Mouse (Mus musculus) layer of hippocampus, postnatal 36 days (tissue): ENCODE measurements at regions not wholly inside any gene's neighbourhood (a gene's known extent, or its start where the extent isn't known, plus 50 kb on each side); places are given as distances from the start of the nearest gene placed in this dataset.

Experiments
- DNase-seq, 2 experiments: peaks; one replicate each; pipeline ENCODE4 v3.0.0; 2022

- no peak for DNase-seq
Observed at GRCm38 (mm10) chr8:90502879-90503278, 154.7 kb upstream of the Tox3 start.

GRCm38 (mm10) chr8:90499315-90499714 is 151.2 kb upstream of the Tox3 start:
- DNase-seq: no peak

DNA sequence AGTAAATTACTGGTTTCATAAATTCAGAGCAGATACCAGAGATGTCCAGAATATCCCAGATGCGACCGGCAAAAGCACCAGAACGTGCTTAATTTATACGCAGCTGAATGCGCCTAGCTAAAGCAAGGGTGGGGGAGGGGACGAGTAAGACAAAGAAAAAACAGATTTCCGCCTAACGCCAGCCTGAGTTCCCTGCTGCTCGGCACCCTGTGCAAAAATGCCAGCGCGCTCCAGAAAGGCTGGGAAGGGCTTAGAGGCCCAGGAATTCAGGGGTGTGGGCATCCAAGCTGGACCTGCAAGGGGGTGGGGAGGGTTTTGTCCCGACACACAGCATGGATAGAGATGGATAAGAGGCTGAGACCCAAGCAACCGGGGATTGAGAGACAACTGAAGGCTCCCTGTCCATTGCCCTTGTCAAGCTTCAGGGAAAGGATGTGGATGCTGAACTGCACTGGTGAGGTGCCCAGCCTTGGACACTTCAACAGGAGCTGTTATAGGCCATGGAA is 148.6 kb upstream of the Tox3 start:
- peak; percentile 42 to 57 for DNase-seq

- DNase-seq: no peak
Observed at GRCm38 (mm10) chr8:90495943-90496371, 147.8 kb upstream of the Tox3 start.

DNA sequence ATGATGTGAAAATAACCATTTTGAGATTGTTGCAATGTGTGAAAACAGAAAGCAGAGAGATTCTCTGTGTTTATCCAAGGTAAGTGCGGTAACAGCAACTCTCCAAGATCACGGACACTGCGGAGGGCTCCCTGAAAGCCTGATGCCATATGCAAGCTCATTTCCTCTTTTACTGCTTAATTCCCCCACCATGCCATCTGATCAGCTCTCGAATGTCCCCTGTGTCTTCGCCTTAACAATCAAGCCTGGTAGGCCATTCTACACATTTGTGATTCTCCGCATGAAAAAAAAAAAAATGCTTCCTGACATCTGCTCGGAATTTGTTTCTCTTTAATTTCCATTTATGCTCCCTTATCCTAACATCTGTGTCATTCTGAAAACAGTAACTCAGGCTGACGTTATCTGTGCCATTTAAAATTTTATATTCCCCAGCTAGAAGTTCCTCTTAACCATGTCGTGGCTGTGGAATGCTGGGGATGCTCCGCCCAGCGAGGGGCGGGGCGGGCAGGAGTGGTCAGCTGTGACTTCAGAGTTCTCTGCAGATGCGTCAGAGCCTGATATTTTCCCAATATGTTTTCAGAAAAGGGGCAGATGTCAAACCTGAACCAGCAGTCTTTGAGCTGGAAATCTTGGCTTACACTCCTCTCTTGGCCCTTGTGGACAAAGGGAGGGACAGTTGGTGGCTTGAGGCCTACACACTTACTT is 144.5 kb upstream of the Tox3 start:
- DNase-seq: no peak

DNA sequence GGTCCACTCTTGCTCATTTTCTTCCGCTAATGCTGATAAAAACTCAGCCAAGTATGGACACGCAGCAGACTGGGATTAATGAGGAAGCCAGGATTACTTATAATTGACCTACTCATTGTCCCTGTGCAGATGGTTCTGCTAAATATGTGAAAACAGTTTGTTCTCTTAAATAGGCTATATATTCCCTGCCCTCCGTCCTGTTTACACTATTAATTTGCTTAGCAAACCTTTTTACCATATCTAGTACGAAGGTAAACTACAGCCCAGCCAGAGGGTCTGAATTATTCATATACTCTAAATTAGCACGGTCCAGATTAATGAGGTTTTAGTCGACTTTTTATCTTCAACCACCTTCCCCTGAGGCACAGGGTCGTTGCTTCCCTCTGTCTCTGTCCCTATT is 143.5 kb upstream of the Tox3 start:
- DNase-seq: no peak

- no peak for DNase-seq
Observed at GRCm38 (mm10) chr8:90490734-90491441, 142.7 kb upstream of the Tox3 start.

DNA sequence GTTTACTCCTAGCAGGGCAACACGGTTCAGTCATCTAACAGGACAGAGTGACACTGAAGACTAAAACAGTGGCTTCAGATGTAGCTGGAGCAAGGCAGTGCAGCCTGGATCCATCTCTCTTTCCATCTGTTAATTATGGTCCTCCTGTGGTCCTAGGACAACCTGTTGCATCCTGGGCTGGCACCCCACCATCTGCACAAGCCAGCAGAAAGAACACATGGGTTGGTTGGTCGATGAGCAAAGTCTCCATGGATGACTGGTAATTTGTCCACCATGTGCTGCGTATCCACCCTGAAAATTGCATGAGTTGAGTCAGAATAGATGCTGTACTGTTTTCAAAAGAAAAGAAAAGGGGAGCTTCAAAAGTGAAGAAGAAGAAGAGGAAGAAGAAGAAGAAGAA is 138.4 kb upstream of the Tox3 start:
- DNase-seq: no peak

- DNase-seq: no peak
Observed at GRCm38 (mm10) chr8:90478149-90478548, 130.0 kb upstream of the Tox3 start.

- no peak for DNase-seq
Observed at GRCm38 (mm10) chr8:90474066-90474465, 125.9 kb upstream of the Tox3 start.

DNA sequence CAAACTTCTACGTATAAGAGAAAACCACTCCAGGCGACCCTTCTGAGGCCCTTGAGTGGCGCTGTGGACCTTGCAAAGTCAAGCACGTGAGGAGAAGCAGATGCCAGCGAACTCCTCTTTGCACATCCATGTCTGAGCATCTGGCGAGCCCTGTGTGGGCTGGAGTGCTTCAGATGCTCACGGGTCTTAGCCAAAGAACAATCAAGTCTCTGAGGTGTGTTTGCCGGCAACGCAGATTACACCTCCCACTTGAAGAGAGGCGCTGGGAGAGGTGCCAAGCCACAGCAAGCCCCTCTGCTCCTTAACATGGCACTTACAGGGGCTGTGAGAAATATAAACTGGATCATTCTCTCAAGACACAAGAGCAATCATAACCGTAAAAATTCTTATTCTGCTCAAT is 122.7 kb upstream of the Tox3 start:
- no peak for DNase-seq

DNA sequence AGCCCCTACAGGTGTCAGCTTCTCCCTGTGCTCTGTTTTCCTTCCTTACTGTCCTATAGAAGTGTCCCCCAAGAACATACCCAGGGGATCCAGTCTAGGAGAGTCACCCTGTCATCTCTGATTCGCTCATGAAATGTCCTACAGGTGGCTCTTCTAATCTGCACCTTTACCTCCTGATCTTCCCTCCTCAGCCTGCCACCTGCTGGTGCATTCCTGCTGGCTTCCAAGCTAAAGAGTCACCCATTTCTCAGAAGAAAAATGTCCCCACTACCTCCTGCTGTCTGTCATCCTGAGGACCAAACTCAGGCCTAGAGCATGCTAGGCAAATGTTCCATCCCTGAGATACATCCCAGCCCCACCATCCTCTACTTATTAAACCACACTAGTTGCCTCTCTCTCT is 115.6 kb upstream of the Tox3 start:
- DNase-seq: no peak

DNA sequence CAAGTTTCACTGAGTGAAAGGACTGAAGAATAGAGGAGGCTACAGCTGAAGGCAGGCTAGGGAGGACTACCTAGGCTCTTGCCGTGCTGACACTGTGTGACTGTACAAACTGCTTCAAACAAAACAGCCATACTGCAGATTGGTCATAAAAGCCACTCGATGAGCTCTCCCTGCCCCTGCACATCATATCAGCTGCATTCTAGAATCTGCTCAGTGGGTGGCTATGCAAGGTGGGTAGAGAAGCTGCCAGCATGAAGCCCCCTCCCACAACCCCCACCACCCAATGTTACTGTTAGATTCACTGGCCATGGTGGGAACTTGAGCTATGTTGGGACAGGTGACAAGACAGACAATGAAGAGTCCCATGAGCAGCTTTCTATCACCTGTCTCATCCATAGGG is 107.2 kb upstream of the Tox3 start:
- DNase-seq: no peak

DNA sequence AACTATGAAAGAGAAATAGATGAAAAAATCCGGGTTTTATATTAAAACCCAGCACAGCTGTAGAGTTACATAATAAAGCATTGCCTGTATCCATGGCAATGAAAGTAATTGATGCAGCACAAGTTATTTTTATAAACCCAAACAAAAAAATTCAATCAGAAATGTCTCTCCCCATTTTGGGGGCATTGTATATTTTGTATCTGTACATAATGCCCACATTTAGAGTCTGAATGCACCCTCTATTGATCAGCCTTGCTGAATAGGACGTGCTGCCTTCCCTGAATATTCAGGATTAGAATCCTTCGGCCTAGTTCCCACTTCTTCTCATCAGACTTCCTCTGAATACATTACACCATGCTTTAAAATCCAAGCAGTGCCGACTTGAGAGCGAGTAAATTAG is 106.0 kb upstream of the Tox3 start:
- DNase-seq: peak in 1 of 2 experiments; percentile 22

- no peak for DNase-seq
Observed at GRCm38 (mm10) chr8:90441058-90441851, 93.1 kb upstream of the Tox3 start.

GRCm38 (mm10) chr8:90414021-90414420 is 65.9 kb upstream of the Tox3 start:
- DNase-seq: no peak
